Mouse (Mus musculus) cerebellum, adult (tissue): ENCODE data around the gene Nap1l5.

ENCODE experiments used
- ATAC-seq: cut with Nextera tagmentation; 2 replicates; pipeline ENCODE4 v1.9.2; 2017; ENCODE audit warnings: mild to moderate bottlenecking, moderate library complexity, mixed read lengths; ENCODE audit not compliant: insufficient number of reproducible peaks, low FRiP score, low TSS enrichment

Nap1l5 gene

GRCm38 (mm10) chr6:58906852-58907261 lies at the start of gene Nap1l5:
Gene Nap1l5 (minus strand): TSS chr6:58907076.
- peak; percentile 92 for ATAC-seq

- no peak for ATAC-seq
These were observed 44.5 kb upstream of the Nap1l5 start for GRCm38 (mm10) chr6:58951128-58951992.

- ATAC-seq, result no peak
These were observed 43.5 kb upstream of the Nap1l5 start for GRCm38 (mm10) chr6:58950410-58950809.

- no peak for ATAC-seq
These were observed 40.0 kb upstream of the Nap1l5 start for GRCm38 (mm10) chr6:58946840-58947239.

GRCm38 (mm10) chr6:58946246-58946645 lies 39.4 kb upstream of the Nap1l5 start:
- no peak for ATAC-seq

- ATAC-seq, result no peak
These were observed 37.1 kb upstream of the Nap1l5 start for GRCm38 (mm10) chr6:58943958-58944357.

- ATAC-seq, result no peak
These were observed 35.4 kb upstream of the Nap1l5 start for GRCm38 (mm10) chr6:58942276-58942675.

- ATAC-seq, result no peak
These were observed 30.9 kb upstream of the Nap1l5 start for GRCm38 (mm10) chr6:58937726-58938125.

- no peak for ATAC-seq
These were observed 27.3 kb upstream of the Nap1l5 start for GRCm38 (mm10) chr6:58934144-58934543.

- peak; percentile 86 for ATAC-seq
These were observed 26.5 kb upstream of the Nap1l5 start for GRCm38 (mm10) chr6:58933189-58933913.

- no peak for ATAC-seq
These were observed 25.8 kb upstream of the Nap1l5 start for GRCm38 (mm10) chr6:58932515-58933188.

- ATAC-seq, result no peak
These were observed 24.3 kb upstream of the Nap1l5 start for GRCm38 (mm10) chr6:58931149-58931548.

GRCm38 (mm10) chr6:58929911-58930431 lies 23.1 kb upstream of the Nap1l5 start:
- ATAC-seq, result no peak

- peak; percentile 95 for ATAC-seq
These were observed 21.0 kb upstream of the Nap1l5 start for GRCm38 (mm10) chr6:58927881-58928280.

- no peak for ATAC-seq
These were observed 15.6 kb upstream of the Nap1l5 start for GRCm38 (mm10) chr6:58922511-58922910.

- ATAC-seq, result peak; percentile 83
These were observed 14.7 kb upstream of the Nap1l5 start for GRCm38 (mm10) chr6:58921623-58922022.

GRCm38 (mm10) chr6:58920735-58921134 lies 13.9 kb upstream of the Nap1l5 start:
- no peak for ATAC-seq

GRCm38 (mm10) chr6:58916498-58916897 lies 9.6 kb upstream of the Nap1l5 start:
- no peak for ATAC-seq

GRCm38 (mm10) chr6:58913971-58914370 lies 7.1 kb upstream of the Nap1l5 start:
- ATAC-seq, result no peak

GRCm38 (mm10) chr6:58913551-58913950 lies 6.7 kb upstream of the Nap1l5 start:
- no peak for ATAC-seq

- no peak for ATAC-seq
These were observed 6.0 kb upstream of the Nap1l5 start for GRCm38 (mm10) chr6:58912842-58913241.
